Mouse (Mus musculus) kidney, adult 2 months (tissue): Measurements from ENCODE around the gene 1700003E16Rik.

ENCODE experiments used
- CTCF ChIP-seq: fragments of 200-500 bp; conservative IDR thresholded peaks from 2 replicates; pipeline ENCODE4 v1.5.1; 2011; ENCODE audit warnings: low read depth, mild to moderate bottlenecking, control low read depth, low read length, moderate library complexity, mixed read lengths; ENCODE audit not compliant: insufficient read depth, insufficient read length
- POLR2A ChIP-seq: fragments of 200-500 bp; IDR thresholded peaks from one replicate; pipeline ENCODE4 v1.6.1; 2011; ENCODE audit warnings: low read depth, low read length, control low read depth

DNA sequence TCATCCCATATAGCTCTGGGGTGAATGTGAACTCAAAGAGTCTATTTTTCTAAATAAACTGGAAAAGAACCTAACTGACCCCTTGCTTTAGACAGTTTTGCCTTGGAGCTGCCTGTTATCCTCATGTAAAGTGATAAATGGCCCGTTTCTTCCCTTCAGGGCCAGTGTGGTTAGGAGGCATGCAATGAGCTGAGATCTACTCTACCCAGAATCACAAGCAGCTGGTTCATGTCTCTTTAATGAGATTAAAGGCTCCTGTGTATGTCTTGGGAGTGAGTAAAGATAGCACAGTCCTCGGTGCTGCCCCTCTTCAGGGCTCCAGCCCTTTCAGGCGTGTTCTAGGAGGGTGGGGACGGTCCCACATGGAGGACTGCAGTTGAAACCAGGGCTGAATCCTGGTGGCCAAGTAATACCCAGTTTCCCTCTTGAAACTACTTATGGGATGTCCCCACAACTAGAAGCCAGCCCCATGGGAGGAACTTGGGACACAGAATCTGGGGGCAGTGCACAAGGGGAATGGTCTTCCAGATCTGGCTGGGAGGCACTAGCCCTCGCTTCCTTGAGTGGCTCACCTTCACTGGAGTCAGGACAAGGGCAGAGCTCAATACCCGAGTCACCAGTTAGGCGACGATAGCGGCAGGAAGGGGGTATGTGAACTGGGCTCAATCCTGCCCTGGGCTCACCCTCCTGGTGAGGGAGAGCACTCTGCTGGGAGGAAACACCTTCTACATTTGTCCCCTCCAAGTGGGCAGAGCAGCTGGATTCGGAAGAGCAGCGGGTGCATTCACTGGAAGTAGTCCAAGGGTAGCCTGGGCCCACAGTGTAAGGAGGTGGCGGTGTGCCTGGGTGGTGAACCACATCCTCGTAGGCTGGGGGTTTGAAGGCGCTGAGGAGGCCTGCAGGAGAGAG lies 37.1 kb upstream of the 1700003E16Rik start:
- TF ChIP-seq CTCF, result no peak
- peak; percentile 10 for TF ChIP-seq POLR2A
